ENCODE assay signal across 8 mouse cellular contexts in genomic region chr17:25016292-25017132, GRCm38 (mm10). TPM values are rescaled to one million over a fixed set of nuclear protein-coding genes. Genes with fewer than 3 reads are reported as not detected.
A peak's percentile ranks its signal among the peaks of the same experiment; 100 is the strongest.
DNase-seq lines count a peak whose midpoint lies in the region; ATAC-seq and TF ChIP-seq lines count a peak whose summit lies in the region.

No protein-coding gene starts in this region.

- H3K4me1 ChIP-seq in forebrain, embryonic 14.5 days (ENCODE audit: control insufficient read depth, insufficient read depth, low read length): peaks cover 15% of the 10 kb centered on the region
- peaks cover 5% of the 10 kb centered on the region; the same call in 1 of the 2 replicates for H3K4me1 ChIP-seq in lung, postnatal 0 days (ENCODE audit: insufficient read depth, low read depth, low read length)
- peaks cover 3% of the 10 kb centered on the region; the same call in 1 of the 2 replicates for H3K4me1 ChIP-seq in olfactory bulb, adult 2 months (ENCODE audit: control insufficient read depth, insufficient read depth, low read length)

- peak; percentile 75 for DNase-seq in ES-CJ7 (ENCODE audit: low read depth, low spot score)
- peak; percentile 28 for DNase-seq in brain, embryonic 14.5 days (ENCODE audit: low read depth)
- peak; percentile 86 for DNase-seq in forebrain, embryonic 14.5 days (ENCODE audit: low spot score)
- peak; percentile 64 for DNase-seq in heart, postnatal 25 days (ENCODE audit: low spot score)
- DNase-seq in layer of hippocampus, adult 9-10 months (ENCODE audit: low spot score): peak; percentile 5
- peak; percentile 93 for DNase-seq in lung, postnatal 0 days (ENCODE audit: low spot score)
- peak; percentile 66 for DNase-seq in thymus, postnatal 0 days (ENCODE audit: low spot score)

- no peaks in the 10 kb centered on the region for H3K27me3 ChIP-seq in forebrain, embryonic 14.5 days (replicated peaks; ENCODE audit: control insufficient read depth, insufficient read depth, low read length)
- H3K27me3 ChIP-seq in lung, postnatal 0 days (replicated peaks; ENCODE audit: insufficient read depth, low read length): no peaks in the 10 kb centered on the region

- peak overlapping the region; percentile 92 for H3K4me2 ChIP-seq in forebrain, embryonic 14.5 days (ENCODE audit: low read length)
- peak overlapping the region; percentile 87 for H3K4me2 ChIP-seq in lung, postnatal 0 days (replicated peaks; ENCODE audit: low read depth, low read length)

- H3K9me3 ChIP-seq in forebrain, embryonic 14.5 days (replicated peaks; ENCODE audit: control insufficient read depth, low read length): no peaks in the 10 kb centered on the region
- H3K9me3 ChIP-seq in lung, postnatal 0 days (ENCODE audit: low read length): no peaks in the 10 kb centered on the region

- peak; percentile 28; the same call in 1 of the 2 replicates for TF ChIP-seq CTCF in brain, embryonic 14.5 days (IDR thresholded peaks at IDR 0.05; ENCODE audit: borderline replicate concordance, extremely low read depth, insufficient read depth, insufficient read length)
- TF ChIP-seq CTCF in lung, postnatal 0 days (IDR thresholded peaks at IDR 0.05): peak; percentile 55
- TF ChIP-seq CTCF in olfactory bulb, adult 2 months (IDR thresholded peaks at IDR 0.05; ENCODE audit: insufficient read depth, low read depth, low read length): no peak

- WGBS in forebrain, embryonic 14.5 days: under 1% methylated on average over 55 of the region's 55 CpGs
- under 1% methylated on average over 55 of the region's 55 CpGs for whole genome bisulfite sequencing in lung, postnatal 0 days
- under 1% methylated on average over 55 of the region's 55 CpGs for WGBS in olfactory bulb, adult 2 months

- ATAC-seq in forebrain, embryonic 14.5 days: peak; percentile 86
- ATAC-seq in lung, postnatal 0 days: peak; percentile 87

- intact Hi-C loops in heart, postnatal 25 days (cut with DNase I): loop anchor here (5.0 to 10.0 kb wide), 3 partner anchors 79 to 272 kb away; partner anchors contain the start of genes BC003965 and Mapk8ip3

- no peak for TF ChIP-seq POLR2A in brain, embryonic 14.5 days (IDR thresholded peaks at IDR 0.05; ENCODE audit: borderline replicate concordance, extremely low read depth, insufficient read depth, insufficient read length, poor library complexity, severe bottlenecking)
- no peak for TF ChIP-seq POLR2A in olfactory bulb, adult 2 months (IDR thresholded peaks at IDR 0.05; ENCODE audit: insufficient read depth, low read depth, low read length)

- peak overlapping the region; percentile 77 for H3K9ac ChIP-seq in forebrain, embryonic 14.5 days (ENCODE audit: low read length)
- H3K9ac ChIP-seq in lung, postnatal 0 days (replicated peaks; ENCODE audit: low read depth): peak overlapping the region; percentile 54

- peaks cover 14% of the 10 kb centered on the region for H3K36me3 ChIP-seq in forebrain, embryonic 14.5 days (ENCODE audit: control insufficient read depth, insufficient read depth, low read length)
- H3K36me3 ChIP-seq in lung, postnatal 0 days (ENCODE audit: insufficient read depth, low read length): no peaks in the 10 kb centered on the region

- peak overlapping the region; percentile 98 for H3K4me3 ChIP-seq in forebrain, embryonic 14.5 days (ENCODE audit: low read depth, low read length)
- peak overlapping the region; percentile 56 for H3K4me3 ChIP-seq in lung, postnatal 0 days (ENCODE audit: low read depth, low read length)
- peak overlapping the region; percentile 55 for H3K4me3 ChIP-seq in olfactory bulb, adult 2 months (ENCODE audit: insufficient read depth, low read depth, low read length)

- no peak for TF ChIP-seq EP300 in lung, postnatal 0 days (IDR thresholded peaks at IDR 0.05)

- peak overlapping the region; percentile 80 for H3K27ac ChIP-seq in forebrain, embryonic 14.5 days (ENCODE audit: low read depth, low read length)
- H3K27ac ChIP-seq in lung, postnatal 0 days (ENCODE audit: low read length): peak overlapping the region; percentile 71
- no peak overlapping the region for H3K27ac ChIP-seq in olfactory bulb, adult 2 months (ENCODE audit: insufficient read depth, low read depth, low read length)

RNA-seq across cellular contexts. Expression of gene Ift140, which starts 0.6 kb away (rescaled TPM):
- 22.9 and 23.9 TPM in 2 replicates for polyA plus RNA-seq in brain, embryonic 14.5 days (2012; rRNA removed)
- polyA plus RNA-seq in forebrain, embryonic 14.5 days (2014; fragmentation: Nextera tagmentation; extraction: Ambion mirVana): 16.1 and 20.4 TPM in 2 replicates
- 1 to 10 TPM; 4.9 to 6.6 TPM for total RNA-seq in heart, postnatal 25 days (2021)
- polyA plus RNA-seq in lung, postnatal 0 days (2015; fragmentation: Nextera tagmentation; extraction: Ambion mirVana): 6.8 and 7.9 TPM in 2 replicates
- not detected in 2 replicates for polyA plus RNA-seq in olfactory bulb, adult 2 months (2012; ENCODE audit: insufficient read depth, insufficient read length, low replicate concordance, missing spikeins)
- polyA plus RNA-seq in thymus, postnatal 0 days (2015; fragmentation: Nextera tagmentation; extraction: Ambion mirVana): 10.6 and 11.7 TPM in 2 replicates

RNA-seq across cellular contexts. Expression of gene Cramp1l, which starts 0.9 kb away (rescaled TPM):
- polyA plus RNA-seq in brain, embryonic 14.5 days (2012; rRNA removed): 31.4 and 31.9 TPM in 2 replicates
- polyA plus RNA-seq in forebrain, embryonic 14.5 days (2014; fragmentation: Nextera tagmentation; extraction: Ambion mirVana): 5.4 and 7.5 TPM in 2 replicates
- 10 to 100 TPM; 10.8 to 13.3 TPM for total RNA-seq in heart, postnatal 25 days (2021)
- 3.3 TPM in 2 replicates for polyA plus RNA-seq in lung, postnatal 0 days (2015; fragmentation: Nextera tagmentation; extraction: Ambion mirVana)
- polyA plus RNA-seq in olfactory bulb, adult 2 months (2012; ENCODE audit: insufficient read depth, insufficient read length, low replicate concordance, missing spikeins): not detected in 2 replicates
- polyA plus RNA-seq in thymus, postnatal 0 days (2015; fragmentation: Nextera tagmentation; extraction: Ambion mirVana): 4.7 and 5.4 TPM in 2 replicates

RNA-seq across cellular contexts. Expression of gene Jpt2, which starts 56.0 kb away (rescaled TPM):
- polyA plus RNA-seq in brain, embryonic 14.5 days (2012; rRNA removed): 62.9 and 65.5 TPM in 2 replicates
- 73.4 and 81.1 TPM in 2 replicates for polyA plus RNA-seq in forebrain, embryonic 14.5 days (2014; fragmentation: Nextera tagmentation; extraction: Ambion mirVana)
- total RNA-seq in heart, postnatal 25 days (2021): 1 to 10 TPM; 8.4 to 8.6 TPM
- 21.9 and 27.1 TPM in 2 replicates for polyA plus RNA-seq in lung, postnatal 0 days (2015; fragmentation: Nextera tagmentation; extraction: Ambion mirVana)
- polyA plus RNA-seq in olfactory bulb, adult 2 months (2012; ENCODE audit: insufficient read depth, insufficient read length, low replicate concordance, missing spikeins): not detected in 2 replicates
- polyA plus RNA-seq in thymus, postnatal 0 days (2015; fragmentation: Nextera tagmentation; extraction: Ambion mirVana): 54.0 and 55.2 TPM in 2 replicates

Comparison
In these comparisons a context has a peak if more than half of its experiments do, and no peak if none do; other contexts are left out.
1. DNase-seq: peak in every context shown above with its lines; median percentile 93 in lung, postnatal 0 days; 86 in forebrain, embryonic 14.5 days; 75 in ES-CJ7; 66 in thymus, postnatal 0 days; 64 in heart, postnatal 25 days; 28 in brain, embryonic 14.5 days; 5 in layer of hippocampus, adult 9-10 months.
2. RNA of gene Jpt2, which starts 56.0 kb away (polyA plus RNA-seq): 73.4 to 81.1 TPM in forebrain, embryonic 14.5 days, 62.9 to 65.5 TPM in brain, embryonic 14.5 days, 54.0 to 55.2 TPM in thymus, postnatal 0 days and 21.9 to 27.1 TPM in lung, postnatal 0 days; not detected in olfactory bulb, adult 2 months; every median in the first group is over 10 times any median in the second.
3. Peak in every context shown above with its lines, with median percentiles within 50 percentile points of each other: H3K4me3 ChIP-seq.